In genomic region chr9:78476531-78477020, GRCm38 (mm10) we compare ENCODE assay signal across 9 mouse cellular contexts. TPM values are rescaled to one million over a fixed set of nuclear protein-coding genes. Genes with fewer than 3 reads are reported as not detected.
DNase-seq lines count a peak whose midpoint lies in the region; ATAC-seq and TF ChIP-seq lines count a peak whose summit lies in the region.
"Had no signal": no experiment of that assay in that cellular context is flagged by ENCODE, and none has a peak within 500 bp of the region (broad histone marks: within the 10 kb centered on the region; RNA-seq: fewer than 3 reads in every experiment).

No protein-coding gene starts in this region.

- TF ChIP-seq RAD21 in MEL (IDR thresholded peaks at IDR 0.05; ENCODE audit: low read depth, low read length) = no peak

- H3K4me1 ChIP-seq in MEL (ENCODE audit: control insufficient read depth in 1 of 2, insufficient read depth in 2 of 2, low read length in 2 of 2) = no peaks in the 10 kb centered on the region
- H3K4me1 ChIP-seq in midbrain, embryonic 13.5 days (replicated peaks) = peaks cover 27% of the 10 kb centered on the region

- TF ChIP-seq POLR2A in MEL (IDR thresholded peaks at IDR 0.05; ENCODE audit: control insufficient read depth in 1 of 2, insufficient read depth in 1 of 2, low read depth in 1 of 2, low read length in 2 of 2, poor library complexity in 1 of 2) = peak; percentile 70 to 94; a peak in 3 of 4 replicates

- no peak overlapping the region for H3K4me2 ChIP-seq in midbrain, embryonic 13.5 days (replicated peaks)

- WGBS in midbrain, embryonic 13.5 days = 5% methylated on average over 1 of the region's 1 CpGs

- no peaks in the 10 kb centered on the region for H3K9me3 ChIP-seq in MEL (replicated peaks; ENCODE audit: insufficient read depth, low read length)
- no peaks in the 10 kb centered on the region for H3K9me3 ChIP-seq in midbrain, embryonic 13.5 days

- no peak for ATAC-seq in midbrain, embryonic 13.5 days

- DNase-seq in heart, adult 11 months = peak; percentile 65
- no peak for DNase-seq in heart, postnatal 25 days (ENCODE audit: low spot score)
- peak; percentile 87 for DNase-seq in MEL (ENCODE audit: low read depth, low spot score)
- DNase-seq in heart, postnatal 4 days = peak; percentile 22
- no peak for DNase-seq in gastrocnemius, postnatal 10 days
- no peak for DNase-seq in thymus, adult 18-20 months
- DNase-seq in spleen, adult 12 weeks (ENCODE audit: low spot score) = no peak

- peaks cover 10 to 12% of the 10 kb centered on the region in 2 experiments for H3K36me3 ChIP-seq in MEL (ENCODE audit: control insufficient read depth in 1 of 2, insufficient read depth in 2 of 2, low read length in 2 of 2)
- peaks cover 64% of the 10 kb centered on the region for H3K36me3 ChIP-seq in midbrain, embryonic 13.5 days

- intact Hi-C loops in heart, postnatal 25 days (cut with DNase I) = loop anchor here (2.0 kb wide), 2 partner anchors 28 to 76 kb away; partner anchors contain the start of genes Gm17324 and Mto1

- TF ChIP-seq CTCF in MEL (IDR thresholded peaks at IDR 0.05 in 2 of 3, conservative IDR thresholded peaks at IDR 0.05 in 1 of 3; ENCODE audit: control insufficient read depth in 1 of 3, insufficient read depth in 1 of 3, low read depth in 2 of 3, low read length in 3 of 3, poor library complexity in 1 of 3, severe bottlenecking in 1 of 3) = no peak; a peak in 1 of 6 replicates

- H3K9ac ChIP-seq in MEL (ENCODE audit: control insufficient read depth, low read depth, low read length, poor library complexity, severe bottlenecking) = no peak overlapping the region
- no peak overlapping the region for H3K9ac ChIP-seq in midbrain, embryonic 13.5 days (replicated peaks)

- H3K27me3 ChIP-seq in MEL (ENCODE audit: control insufficient read depth in 1 of 2, insufficient read depth in 2 of 2, low read length in 2 of 2) = no peaks in the 10 kb centered on the region
- no peaks in the 10 kb centered on the region for H3K27me3 ChIP-seq in midbrain, embryonic 13.5 days

- TF ChIP-seq EP300 in MEL (IDR thresholded peaks at IDR 0.05; ENCODE audit: low read depth in 1 of 2, low read length in 2 of 2) = 0 out of 4 replicates have a peak, but pooled peaks of 1 of the 2 experiments have one; percentile 38

- H3K4me3 ChIP-seq in MEL (ENCODE audit: control insufficient read depth in 1 of 2, insufficient read depth in 1 of 2, low read depth in 2 of 2, low read length in 2 of 2) = no peak overlapping the region
- no peak overlapping the region for H3K4me3 ChIP-seq in midbrain, embryonic 13.5 days (replicated peaks)

- peak overlapping the region; percentile 44; the same call in 1 of the 2 replicates for H3K27ac ChIP-seq in MEL (ENCODE audit: control insufficient read depth, low read depth, low read length)
- peak overlapping the region; percentile 51 for H3K27ac ChIP-seq in midbrain, embryonic 13.5 days

- H3K79me2 ChIP-seq in MEL (ENCODE audit: control insufficient read depth, insufficient read depth, low read length, poor library complexity) = peaks cover 30% of the 10 kb centered on the region

TF ChIP-seq in MEL, 35 proteins besides CTCF, POLR2A, EP300 and RAD21 (continues in another document):
- TF ChIP-seq TBP (IDR thresholded peaks at IDR 0.05; ENCODE audit: low read depth, low read length) (0 out of 2 replicates have a peak, but pooled peaks have one; percentile 11), CHD1 (IDR thresholded peaks at IDR 0.05; ENCODE audit: low read depth, low read length) (no peak), NELFE (IDR thresholded peaks at IDR 0.05; ENCODE audit: low read depth, low read length) (peak; percentile 67; the same call in 1 of the 2 replicates), USF2 (IDR thresholded peaks at IDR 0.05; ENCODE audit: borderline replicate concordance in 1 of 2, insufficient read depth in 1 of 2, low read depth in 1 of 2, low read length in 2 of 2) (0 out of 4 replicates have a peak, but pooled peaks of 1 of the 2 experiments have one; percentile 38), ZKSCAN1 (IDR thresholded peaks at IDR 0.05; ENCODE audit: low read depth, low read length) (no peak), GABPA (IDR thresholded peaks at IDR 0.05; ENCODE audit: low read depth, low read length) (no peak), MYC (IDR thresholded peaks at IDR 0.05; ENCODE audit: low read depth, low read length) (0 out of 2 replicates have a peak, but pooled peaks have one; percentile 62), MAX (IDR thresholded peaks at IDR 0.05; ENCODE audit: low read length) (peak; percentile 76), MAZ (IDR thresholded peaks at IDR 0.05; ENCODE audit: low read depth, low read length) (peak; percentile 83; the same call in 1 of the 2 replicates), USF1 (IDR thresholded peaks at IDR 0.05; ENCODE audit: low read depth, low read length) (no peak), KAT2A (conservative IDR thresholded peaks at IDR 0.05; ENCODE audit: low read depth, low read length) (peak; percentile 55; the same call in 1 of the 2 replicates), SMC3 (IDR thresholded peaks at IDR 0.05; ENCODE audit: low read depth, low read length) (peak; percentile 30), TCF12 (IDR thresholded peaks at IDR 0.05; ENCODE audit: low read depth, low read length) (no peak), UBTF (IDR thresholded peaks at IDR 0.05; ENCODE audit: borderline replicate concordance, insufficient read depth, low read depth, low read length) (no peak), ELF1 (IDR thresholded peaks at IDR 0.05; ENCODE audit: low read depth, low read length) (0 out of 2 replicates have a peak, but pooled peaks have one; percentile 5), E2F4 (IDR thresholded peaks at IDR 0.05; ENCODE audit: borderline replicate concordance, low read depth, low read length) (peak; percentile 67; the same call in 1 of the 2 replicates), ZC3H11A (IDR thresholded peaks at IDR 0.05; ENCODE audit: low read depth, low read length) (no peak), BHLHE40 (IDR thresholded peaks at IDR 0.05; ENCODE audit: borderline replicate concordance, low read depth, low read length) (peak; percentile 48; the same call in 1 of the 2 replicates), MAFK (IDR thresholded peaks at IDR 0.05; ENCODE audit: borderline replicate concordance, low read depth, low read length) (peak; percentile 72), ZMIZ1 (IDR thresholded peaks at IDR 0.05; ENCODE audit: low read depth, low read length) (peak; percentile 86; the same call in 1 of the 2 replicates), GATA1 (IDR thresholded peaks at IDR 0.05; ENCODE audit: low read depth, low read length) (no peak), CHD2 (IDR thresholded peaks at IDR 0.05; ENCODE audit: low read length) (peak; percentile 89), HCFC1 (IDR thresholded peaks at IDR 0.05; ENCODE audit: low read depth, low read length) (no peak), POLR2AphosphoS2 (IDR thresholded peaks at IDR 0.05; ENCODE audit: low read length) (peak; percentile 100), POLR2AphosphoS5 (IDR thresholded peaks at IDR 0.05; ENCODE audit: borderline replicate concordance, low read depth, low read length) (peak; percentile 89; the same call in 1 of the 2 replicates), MEF2A (IDR thresholded peaks at IDR 0.05; ENCODE audit: extremely low read depth, insufficient replicate concordance, low read depth, low read length, poor library complexity, severe bottlenecking) (peak; percentile 13; the same call in 1 of the 2 replicates), ETS1 (IDR thresholded peaks at IDR 0.05; ENCODE audit: low read depth, low read length) (peak; percentile 67), MYB (IDR thresholded peaks at IDR 0.05; ENCODE audit: low read depth, low read length) (peak; percentile 75), MXI1 (IDR thresholded peaks at IDR 0.05; ENCODE audit: low read depth, low read length) (peak; percentile 77), ZNF384 (IDR thresholded peaks at IDR 0.05; ENCODE audit: low read depth, low read length) (no peak), TAL1 (IDR thresholded peaks at IDR 0.05; ENCODE audit: low read length) (no peak), NRF1 (IDR thresholded peaks at IDR 0.05; ENCODE audit: insufficient read depth, low read depth, low read length, poor library complexity, severe bottlenecking) (no peak), SIN3A (IDR thresholded peaks at IDR 0.05; ENCODE audit: low read length) (peak; percentile 72)

RNA-seq across cellular contexts. Expression of gene Eef1a1, which starts 12.4 kb away (rescaled TPM):
- 1,000 to 10,000 TPM; 1,031 to 1,197 TPM for total RNA-seq in heart, postnatal 25 days (2021)
- 11,891 and 13,182 TPM in 2 replicates for total RNA-seq in MEL (2012; rRNA removed)
- over 10,000 TPM; 11,701 to 60,504 TPM for polyA plus RNA-seq in MEL (2012; ENCODE audit: insufficient read depth in 1 of 2, insufficient read length in 2 of 2, low read depth in 1 of 2, low replicate concordance in 2 of 2, missing spikeins in 1 of 2)
- 1,000 to 10,000 TPM; 4,503 to 4,597 TPM for total RNA-seq in heart, postnatal 4 days (2021)
- 3,693 and 3,771 TPM in 2 replicates for polyA plus RNA-seq in midbrain, embryonic 13.5 days (2015; fragmentation: Nextera tagmentation; extraction: Ambion mirVana)
- 1,000 to 10,000 TPM; 2,370 to 3,141 TPM for total RNA-seq in gastrocnemius, postnatal 10 days (2021)

RNA-seq across cellular contexts. Expression of gene Gm17324, which starts 28.0 kb away (rescaled TPM):
- not detected for total RNA-seq in heart, postnatal 25 days (2021)
- total RNA-seq in MEL (2012; rRNA removed) = 1.0 and 1.8 TPM in 2 replicates
- polyA plus RNA-seq in MEL (2012; ENCODE audit: insufficient read depth in 1 of 2, insufficient read length in 2 of 2, low read depth in 1 of 2, low replicate concordance in 2 of 2, missing spikeins in 1 of 2) = under 1 TPM in 1 of 2 experiments, not detected in 1; 0.36 TPM
- total RNA-seq in heart, postnatal 4 days (2021) = not detected
- 0.58 and 1.0 TPM in 2 replicates for polyA plus RNA-seq in midbrain, embryonic 13.5 days (2015; fragmentation: Nextera tagmentation; extraction: Ambion mirVana)
- not detected for total RNA-seq in gastrocnemius, postnatal 10 days (2021)
- polyA plus RNA-seq: spleen, adult 2 months had no signal

RNA-seq across cellular contexts. Expression of gene Mto1, which starts 28.6 kb away (rescaled TPM):
- total RNA-seq in heart, postnatal 25 days (2021) = 10 to 100 TPM; 24.5 to 25.5 TPM
- 28.7 and 32.3 TPM in 2 replicates for total RNA-seq in MEL (2012; rRNA removed)
- polyA plus RNA-seq in MEL (2012; ENCODE audit: insufficient read depth in 1 of 2, insufficient read length in 2 of 2, low read depth in 1 of 2, low replicate concordance in 2 of 2, missing spikeins in 1 of 2) = 10 to 100 TPM in 1 of 2 experiments, not detected in 1; 27.7 TPM
- total RNA-seq in heart, postnatal 4 days (2021) = 10 to 100 TPM; 20.3 to 20.4 TPM
- 25.4 and 26.3 TPM in 2 replicates for polyA plus RNA-seq in midbrain, embryonic 13.5 days (2015; fragmentation: Nextera tagmentation; extraction: Ambion mirVana)
- 10 to 100 TPM; 15.3 to 16.4 TPM for total RNA-seq in gastrocnemius, postnatal 10 days (2021)

RNA-seq across cellular contexts. Expression of gene Cgas, which starts 33.5 kb away (rescaled TPM):
- total RNA-seq in heart, postnatal 25 days (2021) = under 1 TPM; 0.45 to 0.55 TPM
- total RNA-seq in MEL (2012; rRNA removed) = 12.9 and 19.0 TPM in 2 replicates
- 10 to 100 TPM in 1 of 2 experiments, not detected in 1; 20.9 TPM for polyA plus RNA-seq in MEL (2012; ENCODE audit: insufficient read depth in 1 of 2, insufficient read length in 2 of 2, low read depth in 1 of 2, low replicate concordance in 2 of 2, missing spikeins in 1 of 2)
- total RNA-seq in heart, postnatal 4 days (2021) = 1 to 10 TPM; 1.7 to 2.0 TPM
- polyA plus RNA-seq in midbrain, embryonic 13.5 days (2015; fragmentation: Nextera tagmentation; extraction: Ambion mirVana) = 0.46 and 0.51 TPM in 2 replicates
- 1 to 10 TPM in 1 of 2 experiments, under 1 TPM in 1; 0.96 to 1.2 TPM for total RNA-seq in gastrocnemius, postnatal 10 days (2021)

Comparison
In these comparisons a context has a peak if more than half of its experiments do, and no peak if none do; other contexts are left out.
1. DNase-seq: peak in heart, adult 11 months (single experiment), MEL (single experiment) and heart, postnatal 4 days (single experiment); none in heart, postnatal 25 days (single experiment), gastrocnemius, postnatal 10 days (single experiment), thymus, adult 18-20 months (0 of 2) and spleen, adult 12 weeks (single experiment).